Mouse (Mus musculus): Measurements from ENCODE around the gene Arid1a. TPM values are rescaled to one million over a fixed set of nuclear protein-coding genes. Genes with fewer than 3 reads are reported as not detected.

The Arid1a gene
- polyA plus RNA-seq, 1 experiment from 2014 or later = 7.6 TPM

GRCm38 (mm10) chr4:133673666-133674330 lies 82.8 kb downstream of the Arid1a start:
- H3K9me3 ChIP-seq (replicated peaks) = no peaks in the 10 kb centered on the region
- H3K27me3 ChIP-seq = no peaks in the 10 kb centered on the region
- ATAC-seq (ENCODE audit: insufficient read depth) = no peak
- peak overlapping the region; percentile 98 for H3K27ac ChIP-seq (replicated peaks)
- 5% methylated on average over 10 of the region's 10 CpGs for WGBS (ENCODE audit: insufficient replicate concordance)
- peaks cover 81% of the 10 kb centered on the region for H3K4me1 ChIP-seq (replicated peaks)
- H3K36me3 ChIP-seq (replicated peaks) = peaks cover 6% of the 10 kb centered on the region; the same call in 1 of the 2 replicates
- peak overlapping the region; percentile 77 for H3K4me3 ChIP-seq (replicated peaks)
- peak overlapping the region; percentile 93 for H3K9ac ChIP-seq
- peak overlapping the region; percentile 90 for H3K4me2 ChIP-seq

DNA sequence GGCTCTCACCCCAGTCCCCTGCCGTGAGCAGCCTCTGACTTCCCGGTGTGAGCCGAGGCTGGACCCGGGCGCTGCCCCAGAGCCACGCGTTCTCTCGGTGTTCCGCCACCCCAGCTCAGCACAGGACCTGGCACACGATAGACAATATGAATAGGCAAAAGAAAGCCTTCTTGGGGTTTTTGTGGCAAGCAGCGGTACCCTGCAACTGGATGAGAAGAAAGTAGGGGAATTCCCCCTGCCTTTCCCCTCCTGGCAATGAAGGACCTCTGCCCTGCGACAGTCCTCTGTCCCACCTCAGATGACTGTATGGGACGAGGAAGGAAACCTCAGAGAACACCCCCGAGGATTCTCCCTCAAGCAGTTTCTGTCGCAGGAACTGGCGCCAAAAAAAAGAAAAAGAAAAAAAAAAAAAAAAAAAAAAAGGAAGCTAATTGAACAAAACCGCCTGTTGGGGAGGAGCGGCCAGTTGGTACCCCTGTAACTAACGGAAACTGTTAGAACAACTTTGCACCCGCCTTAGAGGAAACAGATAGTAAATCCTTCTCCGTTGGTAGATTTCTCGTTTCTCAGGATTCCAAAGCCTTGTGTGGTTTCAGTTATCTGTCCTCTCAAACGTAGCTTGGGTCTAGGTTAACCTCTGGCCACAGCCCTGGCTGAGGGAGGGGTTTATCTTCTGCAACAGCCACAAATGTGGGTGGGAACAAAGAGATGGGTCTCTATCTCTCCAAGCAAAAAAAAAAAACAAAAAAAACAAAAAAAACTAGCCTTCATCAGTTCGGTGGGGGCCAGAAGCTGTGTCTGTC lies 83.5 kb downstream of the Arid1a start:
- Histone ChIP-seq H3K4me2 (peak overlapping the region; percentile 90), H3K4me3 (replicated peaks) (peak overlapping the region; percentile 77), H3K36me3 (replicated peaks) (0 out of 2 replicates have a peak, but pooled peaks cover 3% of the 10 kb centered on the region), H3K9ac (peak overlapping the region; percentile 93), H3K9me3 (replicated peaks) (no peaks in the 10 kb centered on the region), H3K4me1 (replicated peaks) (peaks cover 78% of the 10 kb centered on the region), H3K27me3 (no peaks in the 10 kb centered on the region), H3K27ac (replicated peaks) (peak overlapping the region; percentile 98)
- ATAC-seq (ENCODE audit: insufficient read depth) = peak; percentile 40
- under 1% methylated on average over 24 of the region's 24 CpGs for WGBS (ENCODE audit: insufficient replicate concordance)

DNA sequence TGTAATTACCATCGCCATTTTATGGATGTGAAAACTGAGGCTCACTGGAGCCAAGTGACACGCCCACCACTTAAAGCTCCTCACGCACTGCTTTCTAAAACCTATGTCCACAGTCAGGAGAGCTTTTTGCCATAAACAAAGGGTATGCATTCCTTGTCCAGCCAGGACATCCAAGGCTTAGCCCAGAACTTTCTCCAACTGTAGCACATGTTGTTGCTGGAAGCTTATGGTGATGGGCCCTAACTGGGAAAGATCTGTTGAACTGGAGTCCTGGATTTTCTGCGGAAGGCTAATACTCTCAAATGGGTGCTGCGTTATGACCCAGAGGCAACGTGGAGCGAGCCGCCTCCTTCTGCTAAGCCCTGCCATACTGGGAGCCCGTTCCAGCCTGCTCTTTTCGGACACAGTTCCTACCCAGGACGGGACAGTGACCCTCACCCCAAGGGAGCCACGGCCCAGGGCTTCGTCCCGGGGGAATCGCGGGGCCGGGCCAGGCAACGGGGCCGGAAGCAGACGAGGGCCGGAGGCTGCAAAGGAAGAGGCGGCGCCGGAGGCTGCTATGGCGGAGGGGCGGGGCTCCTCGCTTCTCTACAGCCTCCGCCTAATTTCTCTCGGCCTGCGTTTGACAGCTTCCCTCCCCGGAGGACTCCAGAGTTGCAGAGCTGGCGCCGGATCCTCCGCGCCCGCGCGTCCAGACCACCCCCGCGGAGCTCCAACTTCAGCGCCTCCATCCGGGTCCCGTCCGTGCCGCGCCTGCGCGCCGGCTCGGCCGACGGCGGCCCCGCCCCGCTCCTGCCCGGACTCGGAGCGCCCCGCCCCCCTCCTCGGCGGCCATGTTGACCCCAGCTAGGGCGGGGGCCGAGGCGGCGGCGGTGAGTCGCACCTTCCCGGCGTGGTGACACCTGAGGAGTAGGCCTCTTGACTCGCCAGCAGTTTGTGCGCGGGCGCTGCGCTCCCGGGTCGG lies 84.4 kb downstream of the Arid1a start, which contains the start of gene Pigv:
Gene Pigv, minus strand, starts transcription at position 767 of the 964 bp plus-strand sequence.
- H3K27me3 ChIP-seq = no peaks in the 10 kb centered on the region
- H3K27ac ChIP-seq (replicated peaks) = peak within 1 kb of the TSS; percentile 98
- WGBS (ENCODE audit: insufficient replicate concordance) = under 1% methylated on average over 75 of the region's 76 CpGs
- H3K4me1 ChIP-seq (replicated peaks) = peaks cover 70% of the 10 kb centered on the region
- ATAC-seq (ENCODE audit: insufficient read depth) = peak; percentile 86
- H3K36me3 ChIP-seq (replicated peaks) = 0 out of 2 replicates have a peak, but pooled peaks cover 8% of the 10 kb centered on the region
- H3K4me2 ChIP-seq = peak within 1 kb of the TSS; percentile 90
- peak within 1 kb of the TSS; percentile 93 for H3K9ac ChIP-seq
- H3K4me3 ChIP-seq (replicated peaks) = peak within 1 kb of the TSS; percentile 77
- no peaks in the 10 kb centered on the region for H3K9me3 ChIP-seq (replicated peaks)

DNA sequence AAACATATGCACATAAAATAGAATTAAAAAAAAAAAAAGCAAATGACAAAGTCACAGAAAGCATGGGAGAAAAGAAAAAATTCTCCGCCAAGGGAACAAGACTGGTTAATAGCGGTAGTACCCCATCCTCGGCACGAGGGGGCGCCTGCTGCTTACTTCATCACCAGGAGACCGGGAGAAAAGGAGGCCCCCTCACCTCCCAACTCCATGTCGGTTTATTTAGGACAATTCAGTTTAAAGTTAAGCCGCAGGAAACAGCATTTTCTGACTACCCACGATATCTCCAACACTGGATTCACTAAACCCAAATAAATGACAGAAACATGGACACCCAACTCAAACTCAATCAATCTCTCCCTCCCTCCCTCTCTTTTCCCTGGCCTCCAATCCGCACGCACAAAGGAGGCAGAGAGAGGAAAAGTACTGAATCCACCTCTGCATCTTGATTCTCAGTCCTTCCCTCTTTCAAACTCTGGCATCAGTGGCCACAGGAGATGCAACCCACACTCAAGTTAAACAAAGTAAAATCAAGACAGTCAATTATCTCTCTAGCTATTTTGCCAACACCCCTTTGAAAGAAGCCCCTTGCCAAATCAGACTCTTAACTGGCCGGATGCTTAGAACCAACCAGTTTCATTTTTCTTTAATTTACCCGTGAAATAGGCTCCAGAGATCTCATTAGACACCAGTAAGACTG lies 85.2 kb downstream of the Arid1a start:
- Histone ChIP-seq H3K27ac (replicated peaks) (peak overlapping the region; percentile 98), H3K4me3 (replicated peaks) (peak overlapping the region; percentile 77), H3K4me1 (replicated peaks) (peaks cover 63% of the 10 kb centered on the region), H3K36me3 (replicated peaks) (0 out of 2 replicates have a peak, but pooled peaks cover 11% of the 10 kb centered on the region), H3K9ac (peak overlapping the region; percentile 93), H3K27me3 (no peaks in the 10 kb centered on the region), H3K4me2 (peak overlapping the region; percentile 90), H3K9me3 (replicated peaks) (no peaks in the 10 kb centered on the region)
- WGBS (ENCODE audit: insufficient replicate concordance) = 2% methylated on average over 13 of the region's 13 CpGs
- no peak for ATAC-seq (ENCODE audit: insufficient read depth)

- ATAC-seq (ENCODE audit: insufficient read depth) = no peak
- H3K4me2 ChIP-seq = no peak overlapping the region
- H3K4me3 ChIP-seq (replicated peaks) = no peak overlapping the region
- H3K9me3 ChIP-seq (replicated peaks) = no peaks in the 10 kb centered on the region
- H3K9ac ChIP-seq = no peak overlapping the region
- peaks cover 20% of the 10 kb centered on the region; the same call in 1 of the 2 replicates for H3K36me3 ChIP-seq (replicated peaks)
- 55% methylated on average over 6 of the region's 6 CpGs for WGBS (ENCODE audit: insufficient replicate concordance)
- H3K27me3 ChIP-seq = no peaks in the 10 kb centered on the region
- H3K27ac ChIP-seq (replicated peaks) = no peak overlapping the region
- peaks cover 56% of the 10 kb centered on the region for H3K4me1 ChIP-seq (replicated peaks)
Observed at GRCm38 (mm10) chr4:133669652-133670210, 86.8 kb downstream of the Arid1a start.

GRCm38 (mm10) chr4:133668537-133668936 lies 88.0 kb downstream of the Arid1a start:
- H3K4me1 ChIP-seq (replicated peaks) = peaks cover 44% of the 10 kb centered on the region

DNA sequence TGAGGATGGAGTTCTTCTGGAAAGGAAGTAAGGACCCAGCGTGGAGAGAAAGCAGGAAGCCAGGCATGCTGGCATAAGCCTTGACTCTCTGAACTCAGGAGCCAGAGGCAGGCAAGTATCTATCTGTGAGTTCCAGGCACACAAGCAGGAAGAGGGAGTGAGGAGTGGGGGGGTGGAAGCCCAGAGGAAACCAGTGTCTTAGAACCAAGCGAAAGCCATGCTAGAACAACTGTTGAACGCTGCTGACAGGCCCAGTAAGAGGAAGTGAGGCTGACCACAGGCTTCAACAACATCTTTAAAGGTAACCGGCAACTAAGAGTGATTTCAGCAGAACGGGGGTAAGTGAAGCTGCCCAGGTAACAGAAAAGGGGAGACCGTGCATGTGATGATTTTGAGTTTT lies 90.4 kb downstream of the Arid1a start:
- peaks cover 25% of the 10 kb centered on the region for H3K4me1 ChIP-seq (replicated peaks)
- H3K27ac ChIP-seq (replicated peaks) = peak overlapping the region; percentile 53
- 26% methylated on average over 6 of the region's 6 CpGs for WGBS (ENCODE audit: insufficient replicate concordance)
- ATAC-seq (ENCODE audit: insufficient read depth) = 0 out of 2 replicates have a peak, but pooled peaks have one; percentile 18
- no peaks in the 10 kb centered on the region for H3K9me3 ChIP-seq (replicated peaks)
- peaks cover 31% of the 10 kb centered on the region for H3K36me3 ChIP-seq (replicated peaks)
- H3K9ac ChIP-seq = no peak overlapping the region
- H3K27me3 ChIP-seq = no peaks in the 10 kb centered on the region
- H3K4me3 ChIP-seq (replicated peaks) = no peak overlapping the region
- no peak overlapping the region for H3K4me2 ChIP-seq

More at GRCm38 (mm10) chr4:133668537-133668936, 88.0 kb downstream of the Arid1a start:
- Histone ChIP-seq H3K27ac (replicated peaks) (no peak overlapping the region), H3K36me3 (replicated peaks) (peaks cover 24% of the 10 kb centered on the region; the same call in 1 of the 2 replicates), H3K9me3 (replicated peaks) (no peaks in the 10 kb centered on the region), H3K9ac (no peak overlapping the region), H3K4me3 (replicated peaks) (no peak overlapping the region), H3K4me2 (no peak overlapping the region), H3K27me3 (no peaks in the 10 kb centered on the region)
- WGBS (ENCODE audit: insufficient replicate concordance) = 75% methylated on average over 3 of the region's 3 CpGs
- no peak for ATAC-seq (ENCODE audit: insufficient read depth)

- Histone ChIP-seq H3K4me3 (replicated peaks) (no peak overlapping the region), H3K9me3 (replicated peaks) (no peaks in the 10 kb centered on the region), H3K27me3 (no peaks in the 10 kb centered on the region), H3K4me1 (replicated peaks) (peaks cover 26% of the 10 kb centered on the region), H3K27ac (replicated peaks) (no peak overlapping the region), H3K4me2 (no peak overlapping the region), H3K36me3 (replicated peaks) (peaks cover 31% of the 10 kb centered on the region), H3K9ac (no peak overlapping the region)
- no peak for ATAC-seq (ENCODE audit: insufficient read depth)
- 53% methylated on average over 11 of the region's 11 CpGs for WGBS (ENCODE audit: insufficient replicate concordance)
Observed at GRCm38 (mm10) chr4:133665118-133665517, 91.5 kb downstream of the Arid1a start.

DNA sequence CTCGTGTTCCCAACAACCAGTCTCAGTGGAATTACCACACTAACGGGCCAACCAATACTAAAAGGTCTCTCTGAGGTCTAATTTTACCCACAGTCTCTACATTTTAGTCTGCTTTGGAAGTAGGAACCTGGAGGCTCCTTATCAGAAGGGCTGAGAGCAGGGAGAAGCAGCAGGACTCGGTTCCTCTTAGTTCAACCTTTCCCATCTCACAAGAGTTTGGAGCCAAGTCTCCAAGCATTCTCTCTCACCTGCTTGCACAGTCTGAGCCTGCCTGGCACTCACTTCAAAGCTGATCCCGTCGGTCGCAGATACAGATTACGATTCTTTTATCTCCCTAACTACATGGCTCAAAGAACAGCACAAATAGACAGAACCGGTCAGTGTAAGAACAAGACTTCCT lies 93.6 kb downstream of the Arid1a start:
- Histone ChIP-seq H3K4me2 (no peak overlapping the region), H3K27me3 (no peaks in the 10 kb centered on the region), H3K4me3 (replicated peaks) (no peak overlapping the region), H3K9ac (no peak overlapping the region), H3K4me1 (replicated peaks) (peaks cover 38% of the 10 kb centered on the region), H3K27ac (replicated peaks) (no peak overlapping the region), H3K36me3 (replicated peaks) (peaks cover 27% of the 10 kb centered on the region), H3K9me3 (replicated peaks) (no peaks in the 10 kb centered on the region)
- ATAC-seq (ENCODE audit: insufficient read depth) = no peak
- WGBS (ENCODE audit: insufficient replicate concordance) = 63% methylated on average over 8 of the region's 8 CpGs

GRCm38 (mm10) chr4:133662421-133662820 lies 94.1 kb downstream of the Arid1a start:
- H3K4me3 ChIP-seq (replicated peaks) = no peak overlapping the region
- no peaks in the 10 kb centered on the region for H3K27me3 ChIP-seq
- H3K27ac ChIP-seq (replicated peaks) = no peak overlapping the region
- ATAC-seq (ENCODE audit: insufficient read depth) = no peak
- WGBS (ENCODE audit: insufficient replicate concordance) = 79% methylated on average over 8 of the region's 8 CpGs
- H3K9ac ChIP-seq = no peak overlapping the region
- no peaks in the 10 kb centered on the region for H3K9me3 ChIP-seq (replicated peaks)
- H3K4me2 ChIP-seq = no peak overlapping the region
- H3K4me1 ChIP-seq (replicated peaks) = peaks cover 40% of the 10 kb centered on the region
- H3K36me3 ChIP-seq (replicated peaks) = peaks cover 23% of the 10 kb centered on the region

Data from liver, embryonic 15.5 days (tissue).